In genomic region chr11:71996805-71997204, GRCm38 (mm10) we compare ENCODE assay signal across 14 mouse cellular contexts. TPM values are rescaled to one million over a fixed set of nuclear protein-coding genes. Genes with fewer than 3 reads are reported as not detected.
DNase-seq lines count a peak whose midpoint lies in the region; ATAC-seq and TF ChIP-seq lines count a peak whose summit lies in the region.
"Had no signal": no experiment of that assay in that cellular context is flagged by ENCODE, and none has a peak within 500 bp of the region (broad histone marks: within the 10 kb centered on the region; RNA-seq: fewer than 3 reads in every experiment).

No protein-coding gene starts in this region.

- 23% methylated on average over 11 of the region's 11 CpGs for WGBS in intestine, postnatal 0 days
- WGBS in intestine, embryonic 16.5 days = 23% methylated on average over 11 of the region's 11 CpGs
- WGBS in embryonic facial prominence, embryonic 11.5 days = 29% methylated on average over 11 of the region's 11 CpGs
- 26% methylated on average over 11 of the region's 11 CpGs for WGBS in midbrain, embryonic 11.5 days

- no peak for TF ChIP-seq CTCF in intestine, postnatal 0 days (IDR thresholded peaks at IDR 0.05; ENCODE audit: low read depth)
- no peak for TF ChIP-seq CTCF in CH12.LX (conservative IDR thresholded peaks at IDR 0.05 in 1 of 2, IDR thresholded peaks at IDR 0.05 in 1 of 2; ENCODE audit: low read depth in 2 of 2, low read length in 2 of 2)

- H3K27ac ChIP-seq in intestine, postnatal 0 days (ENCODE audit: low read depth, low read length) = no peak overlapping the region
- H3K27ac ChIP-seq in intestine, embryonic 16.5 days (ENCODE audit: low read length) = no peak overlapping the region
- H3K27ac ChIP-seq in CH12.LX (ENCODE audit: insufficient read depth, low read depth) = no peak overlapping the region
- no peak overlapping the region for H3K27ac ChIP-seq in embryonic facial prominence, embryonic 11.5 days (replicated peaks; ENCODE audit: low read depth, low read length)
- H3K27ac ChIP-seq in midbrain, embryonic 11.5 days (ENCODE audit: low read depth, low read length) = no peak overlapping the region
- H3K27ac ChIP-seq: heart, embryonic 15.5 days; limb, embryonic 12.5 days had no signal

- no peak for TF ChIP-seq POLR2A in CH12.LX (IDR thresholded peaks at IDR 0.05; ENCODE audit: low read depth, low read length)

- ATAC-seq in intestine, postnatal 0 days = no peak
- no peak for ATAC-seq in intestine, embryonic 16.5 days
- ATAC-seq in embryonic facial prominence, embryonic 11.5 days (replicated peaks; ENCODE audit: insufficient number of reproducible peaks, low FRiP score, low TSS enrichment, low read depth) = no peak
- no peak for ATAC-seq in midbrain, embryonic 11.5 days (ENCODE audit: low FRiP score)
- no peak for ATAC-seq in activated CD4-positive, CD25-positive, alpha-beta regulatory T cell, adult 4 months
- no peak for ATAC-seq in cerebellum, adult (ENCODE audit: insufficient number of reproducible peaks, low FRiP score, low TSS enrichment)
- no peak for ATAC-seq in inflammation-experienced regulatory T-cells, adult 6 months

- H3K4me3 ChIP-seq in intestine, postnatal 0 days (ENCODE audit: low read depth, low read length) = no peak overlapping the region
- H3K4me3 ChIP-seq in intestine, embryonic 16.5 days (ENCODE audit: low read length) = no peak overlapping the region
- H3K4me3 ChIP-seq in CH12.LX (replicated peaks in 1 of 3; ENCODE audit: low read depth in 2 of 3, low read length in 2 of 3, poor library complexity in 1 of 3) = no peak overlapping the region
- no peak overlapping the region for H3K4me3 ChIP-seq in embryonic facial prominence, embryonic 11.5 days (ENCODE audit: low read depth, low read length)
- no peak overlapping the region for H3K4me3 ChIP-seq in midbrain, embryonic 11.5 days (ENCODE audit: low read depth, low read length)
- H3K4me3 ChIP-seq: heart, embryonic 15.5 days; limb, embryonic 12.5 days had no signal

- H3K9me3 ChIP-seq in intestine, postnatal 0 days (ENCODE audit: control insufficient read depth) = no peaks in the 10 kb centered on the region
- H3K9me3 ChIP-seq in intestine, embryonic 16.5 days (ENCODE audit: control insufficient read depth, low read length) = no peaks in the 10 kb centered on the region
- peaks cover 4% of the 10 kb centered on the region for H3K9me3 ChIP-seq in CH12.LX (replicated peaks; ENCODE audit: low read length)
- no peaks in the 10 kb centered on the region for H3K9me3 ChIP-seq in embryonic facial prominence, embryonic 11.5 days (replicated peaks; ENCODE audit: control insufficient read depth, low read length)
- H3K9me3 ChIP-seq in midbrain, embryonic 11.5 days (ENCODE audit: control insufficient read depth, low read length) = no peaks in the 10 kb centered on the region
- H3K9me3 ChIP-seq: heart, embryonic 15.5 days; limb, embryonic 12.5 days had no signal

- H3K79me2 ChIP-seq in CH12.LX (replicated peaks; ENCODE audit: control insufficient read depth, extremely low read depth, insufficient read depth, poor library complexity, severe bottlenecking) = no peaks in the 10 kb centered on the region

- in situ Hi-C loops in CH12.LX (cut with MboI; ENCODE audit: low pct_ligation_motif_present, low pct_unique_long_range_greater_than_20kb, low sequenced_read_pairs) = no loop called here

- TF ChIP-seq RAD21 in CH12.LX (IDR thresholded peaks at IDR 0.05; ENCODE audit: low read depth, low read length) = no peak

- no peak for DNase-seq in CH12.LX (ENCODE audit: extremely low read depth)
- peak; percentile 26 for DNase-seq in embryonic facial prominence, embryonic 11.5 days (ENCODE audit: low spot score)
- no peak for DNase-seq in midbrain, embryonic 11.5 days (ENCODE audit: low spot score, missing footprints)
- DNase-seq: cerebellum, adult 11-12 months; kidney, postnatal 4 days had no signal

- no peak for TF ChIP-seq EP300 in CH12.LX (IDR thresholded peaks at IDR 0.05; ENCODE audit: low read length)

- peak overlapping the region; percentile 44; the same call in 1 of the 2 replicates for H3K4me2 ChIP-seq in intestine, postnatal 0 days (replicated peaks; ENCODE audit: low read depth)
- no peak overlapping the region for H3K4me2 ChIP-seq in intestine, embryonic 16.5 days (ENCODE audit: low read depth, low read length)
- H3K4me2 ChIP-seq in CH12.LX (ENCODE audit: insufficient read depth, low read depth, poor library complexity, severe bottlenecking) = no peak overlapping the region
- H3K4me2 ChIP-seq in embryonic facial prominence, embryonic 11.5 days (ENCODE audit: low read depth, low read length) = no peak overlapping the region
- H3K4me2 ChIP-seq in midbrain, embryonic 11.5 days = peak overlapping the region; percentile 19; the same call in 1 of the 2 replicates

- no peak overlapping the region for H3K9ac ChIP-seq in intestine, postnatal 0 days (ENCODE audit: low read depth, low read length)
- H3K9ac ChIP-seq in intestine, embryonic 16.5 days (ENCODE audit: low read depth, low read length) = no peak overlapping the region
- H3K9ac ChIP-seq in CH12.LX (ENCODE audit: insufficient read depth, low read depth) = no peak overlapping the region
- peak overlapping the region; percentile 19; the same call in 1 of the 2 replicates for H3K9ac ChIP-seq in embryonic facial prominence, embryonic 11.5 days (replicated peaks; ENCODE audit: low read length)
- H3K9ac ChIP-seq in midbrain, embryonic 11.5 days (ENCODE audit: low read length) = 0 out of 2 replicates have a peak overlapping the region, but pooled peaks have one; percentile 9
- H3K9ac ChIP-seq: heart, embryonic 15.5 days; limb, embryonic 12.5 days had no signal

- 0 out of 2 replicates have a peak, but pooled peaks cover 2% of the 10 kb centered on the region for H3K4me1 ChIP-seq in intestine, postnatal 0 days (replicated peaks; ENCODE audit: control insufficient read depth, insufficient read depth, low read length)
- peaks cover 5% of the 10 kb centered on the region for H3K4me1 ChIP-seq in intestine, embryonic 16.5 days (ENCODE audit: control insufficient read depth, insufficient read depth, low read length)
- H3K4me1 ChIP-seq in CH12.LX (ENCODE audit: control insufficient read depth in 1 of 2, insufficient read depth in 2 of 2) = peaks cover 18 to 65% of the 10 kb centered on the region in 2 experiments
- no peaks in the 10 kb centered on the region; the same call in 1 of the 2 replicates for H3K4me1 ChIP-seq in embryonic facial prominence, embryonic 11.5 days (ENCODE audit: control insufficient read depth, insufficient read depth, low read length)
- peaks cover 10% of the 10 kb centered on the region for H3K4me1 ChIP-seq in midbrain, embryonic 11.5 days (ENCODE audit: control insufficient read depth, insufficient read depth, low read length)

- no peaks in the 10 kb centered on the region for H3K27me3 ChIP-seq in intestine, postnatal 0 days (replicated peaks; ENCODE audit: control insufficient read depth, insufficient read depth, low read length)
- H3K27me3 ChIP-seq in intestine, embryonic 16.5 days (replicated peaks; ENCODE audit: control insufficient read depth, insufficient read depth, low read length) = no peaks in the 10 kb centered on the region
- no peaks in the 10 kb centered on the region for H3K27me3 ChIP-seq in CH12.LX (replicated peaks)
- H3K27me3 ChIP-seq in embryonic facial prominence, embryonic 11.5 days (ENCODE audit: control insufficient read depth, insufficient read depth, low read length) = no peaks in the 10 kb centered on the region
- H3K27me3 ChIP-seq in midbrain, embryonic 11.5 days (ENCODE audit: control insufficient read depth, insufficient read depth, low read length) = no peaks in the 10 kb centered on the region
- H3K27me3 ChIP-seq: limb, embryonic 12.5 days had no signal

- no peaks in the 10 kb centered on the region for H3K36me3 ChIP-seq in intestine, postnatal 0 days (ENCODE audit: control insufficient read depth, insufficient read depth)
- H3K36me3 ChIP-seq in intestine, embryonic 16.5 days (ENCODE audit: control insufficient read depth, insufficient read depth, low read length) = no peaks in the 10 kb centered on the region
- no peaks in the 10 kb centered on the region for H3K36me3 ChIP-seq in CH12.LX (replicated peaks in 1 of 2; ENCODE audit: control insufficient read depth in 1 of 2, insufficient read depth in 1 of 2, low read length in 1 of 2)
- no peaks in the 10 kb centered on the region for H3K36me3 ChIP-seq in embryonic facial prominence, embryonic 11.5 days (replicated peaks; ENCODE audit: control insufficient read depth, insufficient read depth, low read depth, low read length)
- H3K36me3 ChIP-seq in midbrain, embryonic 11.5 days (ENCODE audit: control insufficient read depth, insufficient read depth, low read length) = no peaks in the 10 kb centered on the region
- H3K36me3 ChIP-seq: heart, embryonic 15.5 days; limb, embryonic 12.5 days had no signal

- dilution Hi-C loops in CH12.LX (cut with MboI; ENCODE audit: extremely low pct_ligation_motif_present, extremely low pct_unique_long_range_greater_than_20kb, low sequenced_read_pairs) = no loop called here

RNA-seq across cellular contexts. Expression of gene Aipl1, which starts 40.5 kb away (rescaled TPM):
- 0.10 and 0.17 TPM in 2 replicates for polyA plus RNA-seq in intestine, postnatal 0 days (2015; fragmentation: Nextera tagmentation; extraction: Ambion mirVana)
- polyA plus RNA-seq in intestine, embryonic 16.5 days (2015; fragmentation: Nextera tagmentation; extraction: Ambion mirVana) = 0.29 TPM in 2 replicates
- total RNA-seq in CH12.LX (2012; rRNA removed) (0.29 and 0.93 TPM in 2 replicates), CH12.LX (2014; rRNA removed) (0.81 and 0.90 TPM in 2 replicates)
- 0.71 and 1.0 TPM in 2 replicates for polyA plus RNA-seq in CH12.LX (2012; ENCODE audit: insufficient read length, low read depth)
- 0.08 and 0.21 TPM in 2 replicates for polyA plus RNA-seq in embryonic facial prominence, embryonic 11.5 days (2014; fragmentation: Nextera tagmentation; extraction: Ambion mirVana)
- polyA plus RNA-seq in midbrain, embryonic 11.5 days (2014; fragmentation: Nextera tagmentation; extraction: Ambion mirVana) = 0.15 and 0.44 TPM in 2 replicates
- under 1 TPM in 1 of 2 experiments, not detected in 1; 0.33 TPM for polyA plus RNA-seq in activated CD4-positive, CD25-positive, alpha-beta regulatory T cell, adult 4 months (2017; shearing (Covaris generic))
- polyA plus RNA-seq in inflammation-experienced regulatory T-cells, adult 6 months (2017; shearing (Covaris generic)) = under 1 TPM in 1 of 3 experiments, not detected in 2; 0.15 TPM
- total RNA-seq: adrenal gland, adult 18-20 months; neutrophil, adult 5-6 weeks had no signal

RNA-seq across cellular contexts. Expression of gene Pimreg, which starts 45.0 kb away (rescaled TPM):
- 14.0 and 17.4 TPM in 2 replicates for polyA plus RNA-seq in intestine, postnatal 0 days (2015; fragmentation: Nextera tagmentation; extraction: Ambion mirVana)
- 61.4 and 76.9 TPM in 2 replicates for polyA plus RNA-seq in intestine, embryonic 16.5 days (2015; fragmentation: Nextera tagmentation; extraction: Ambion mirVana)
- total RNA-seq in CH12.LX (2012; rRNA removed) (22.4 and 26.4 TPM in 2 replicates), CH12.LX (2014; rRNA removed) (49.5 and 52.7 TPM in 2 replicates)
- 27.9 and 28.9 TPM in 2 replicates for polyA plus RNA-seq in CH12.LX (2012; ENCODE audit: insufficient read length, low read depth)
- polyA plus RNA-seq in embryonic facial prominence, embryonic 11.5 days (2014; fragmentation: Nextera tagmentation; extraction: Ambion mirVana) = 182 and 186 TPM in 2 replicates
- 201 and 214 TPM in 2 replicates for polyA plus RNA-seq in midbrain, embryonic 11.5 days (2014; fragmentation: Nextera tagmentation; extraction: Ambion mirVana)
- 1 to 10 TPM; 9.5 to 9.7 TPM for polyA plus RNA-seq in activated CD4-positive, CD25-positive, alpha-beta regulatory T cell, adult 4 months (2017; shearing (Covaris generic))
- 10 to 100 TPM in 1 of 3 experiments, 1 to 10 TPM in 2; 2.4 to 38.2 (median 2.6) TPM for polyA plus RNA-seq in inflammation-experienced regulatory T-cells, adult 6 months (2017; shearing (Covaris generic))
- total RNA-seq: neutrophil, adult 5-6 weeks had no signal

Comparison
In these comparisons a context has a peak if more than half of its experiments do, and no peak if none do; other contexts are left out.
1. H3K4me2 ChIP-seq: peak in intestine, postnatal 0 days (single experiment) and midbrain, embryonic 11.5 days (single experiment); none in intestine, embryonic 16.5 days (single experiment), CH12.LX (single experiment) and embryonic facial prominence, embryonic 11.5 days (single experiment).
2. H3K9ac ChIP-seq: peak in embryonic facial prominence, embryonic 11.5 days (single experiment) and midbrain, embryonic 11.5 days (single experiment); none in intestine, postnatal 0 days (single experiment), intestine, embryonic 16.5 days (single experiment) and CH12.LX (single experiment).